Mouse (Mus musculus): ENCODE results near the gene Spon2.

- TF ChIP-seq POLR2A (IDR thresholded peaks at IDR 0.05; ENCODE audit: insufficient read length, low read depth) (no peak), USF1 (IDR thresholded peaks at IDR 0.05; ENCODE audit: low read depth) (no peak), TCF3 (IDR thresholded peaks at IDR 0.05; ENCODE audit: insufficient read length, low read depth) (no peak), REST (IDR thresholded peaks at IDR 0.05; ENCODE audit: insufficient read depth, insufficient read length) (no peak), MYOD1 (IDR thresholded peaks at IDR 0.05; ENCODE audit: control insufficient read depth in 1 of 3, insufficient read length in 2 of 3, low read depth in 2 of 3) (no peak), TCF12 (IDR thresholded peaks at IDR 0.05; ENCODE audit: insufficient read depth, poor library complexity, severe bottlenecking) (no peak), MYOG (IDR thresholded peaks at IDR 0.05; ENCODE audit: control insufficient read depth in 1 of 3, insufficient read depth in 1 of 3, insufficient read length in 2 of 3, low read depth in 2 of 3) (no peak)
These were observed 12.0 kb upstream of the Spon2 start for GRCm38 (mm10) chr5:33230285-33230684.
